Mouse (Mus musculus) cortical plate, adult 2 months (tissue): ENCODE measurements at regions not wholly inside any gene's neighbourhood (a gene's known extent, or its start where the extent isn't known, plus 50 kb on each side); places are given as distances from the start of the nearest gene placed in this dataset.

ENCODE experiments used
- CTCF ChIP-seq: fragments of 200-500 bp; IDR thresholded peaks from 2 replicates; pipeline ENCODE4 v1.5.1; 2011; ENCODE audit warnings: mild to moderate bottlenecking, control low read depth, low read length; ENCODE audit not compliant: insufficient read depth; ENCODE audit errors: extremely low read depth
- POLR2A ChIP-seq: fragments of 200-500 bp; IDR thresholded peaks from 2 replicates; pipeline ENCODE4 v1.6.1; 2011; ENCODE audit warnings: mild to moderate bottlenecking, low read length, control low read depth; ENCODE audit not compliant: insufficient read depth; ENCODE audit errors: extremely low read depth

- TF ChIP-seq CTCF = no peak
- no peak for TF ChIP-seq POLR2A
Observed at GRCm38 (mm10) chr12:9254301-9254860, 224.6 kb downstream of the Ttc32 start.
